Mouse (Mus musculus) heart, adult 2 months (tissue): ENCODE data around the gene Sepsecs. TPM values are rescaled to one million over a fixed set of nuclear protein-coding genes. Genes with fewer than 3 reads are reported as not detected.

ENCODE experiments used
- DNase-seq, 2 experiments: peaks; one replicate each; pipeline ENCODE4 v3.0.0; 2021
- H3K27ac ChIP-seq: fragments of 200-600 bp; 2 replicates; pipeline ENCODE4 v1.8.1; 2022
- H3K27me3 ChIP-seq: fragments of 200-500 bp; 2 replicates; pipeline ENCODE4 v1.6.1; 2012; ENCODE audit warnings: mild to moderate bottlenecking, low read length, inconsistent platforms, mixed read lengths; ENCODE audit not compliant: control insufficient read depth, insufficient read depth
- H3K36me3 ChIP-seq: fragments of 200-500 bp; 2 replicates; pipeline ENCODE4 v1.6.1; 2012; ENCODE audit warnings: low read length, inconsistent platforms; ENCODE audit not compliant: control insufficient read depth, insufficient read depth
- H3K4me1 ChIP-seq: fragments of 200-500 bp; 2 replicates; pipeline ENCODE4 v1.6.1; 2011; ENCODE audit warnings: low read length; ENCODE audit not compliant: control insufficient read depth, insufficient read depth
- H3K4me3 ChIP-seq: fragments of 200-600 bp; 2 replicates; pipeline ENCODE4 v1.8.1; 2022
- H3K79me2 ChIP-seq: fragments of 200-500 bp; replicated peaks from 2 replicates; pipeline ENCODE4 v1.6.1; 2012; ENCODE audit warnings: mild to moderate bottlenecking, inconsistent platforms, low read length, moderate library complexity, mixed read lengths; ENCODE audit not compliant: control insufficient read depth, insufficient read depth
- H3K9ac ChIP-seq: fragments of 200-500 bp; 2 replicates; pipeline ENCODE4 v1.6.1; 2012; ENCODE audit warnings: low read depth, mild to moderate bottlenecking, control low read depth, inconsistent platforms, low read length, mixed read lengths
- CTCF ChIP-seq: fragments of 200-600 bp; IDR thresholded peaks from 2 replicates; pipeline ENCODE4 v1.8.1; 2022; ENCODE audit warnings: antibody characterized with exemption, mild to moderate bottlenecking, moderate library complexity
- EP300 ChIP-seq: fragments of 200-500 bp; IDR thresholded peaks from 2 replicates; pipeline ENCODE4 v1.6.1; 2011; ENCODE audit warnings: low read depth, low read length, control low read depth; ENCODE audit not compliant: insufficient read depth
- POLR2A ChIP-seq: fragments of 200-500 bp; IDR thresholded peaks from 2 replicates; pipeline ENCODE4 v1.6.1; 2011; ENCODE audit warnings: mild to moderate bottlenecking, low read depth, low read length, control low read depth; ENCODE audit not compliant: insufficient read depth
- WGBS: fragments of 180-500 bp; shearing (Covaris S2); methylation state at CpG from one replicate; pipeline ENCODE4 v1.1.7; 2018; 5-methylcytosine and 5-hydroxymethylcytosine counted together
- intact Hi-C: fragments of 180-260 bp; cut with DNase I; formaldehyde crosslinking; loops from one replicate; pipeline ENCODE4 v1.15.1; 2025
- polyA plus RNA-seq: library from polyadenylated mRNA; depleted of rRNA; stranded (reverse); fragments of >200 nt; gene quantifications from 2 replicates; pipeline ENCODE4 v1.2.3, GENCODE M21; 2012; rRNA removed
- total RNA-seq, 2 experiments: library from RNA; stranded (reverse); gene quantifications; 2 replicates each; pipeline ENCODE4 v1.2.3; 2021

Gene Sepsecs
- total and polyA plus RNA-seq, 3 experiments: 3.0 to 6.1 (median 5.2) TPM

DNA sequence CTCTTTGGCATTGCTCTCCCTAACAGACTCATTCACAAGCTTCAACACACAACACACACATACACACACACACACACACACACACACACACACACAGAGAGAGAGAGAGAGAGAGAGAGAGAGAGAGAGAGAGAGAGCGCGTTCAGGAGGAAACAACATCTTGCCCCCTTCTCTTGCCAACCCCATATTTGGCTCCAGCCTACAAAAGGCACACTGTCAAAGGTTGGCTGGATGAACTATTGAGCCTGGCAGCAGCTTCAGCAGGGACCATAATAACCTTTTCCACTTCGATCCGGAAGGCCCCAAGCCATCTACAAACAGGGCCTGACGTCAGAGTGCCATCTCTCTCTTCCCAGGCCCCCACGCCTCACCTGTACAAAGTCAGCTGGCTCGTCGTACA, 56.7 kb downstream of the Sepsecs start:
- intact Hi-C loops: no loop called here

DNA sequence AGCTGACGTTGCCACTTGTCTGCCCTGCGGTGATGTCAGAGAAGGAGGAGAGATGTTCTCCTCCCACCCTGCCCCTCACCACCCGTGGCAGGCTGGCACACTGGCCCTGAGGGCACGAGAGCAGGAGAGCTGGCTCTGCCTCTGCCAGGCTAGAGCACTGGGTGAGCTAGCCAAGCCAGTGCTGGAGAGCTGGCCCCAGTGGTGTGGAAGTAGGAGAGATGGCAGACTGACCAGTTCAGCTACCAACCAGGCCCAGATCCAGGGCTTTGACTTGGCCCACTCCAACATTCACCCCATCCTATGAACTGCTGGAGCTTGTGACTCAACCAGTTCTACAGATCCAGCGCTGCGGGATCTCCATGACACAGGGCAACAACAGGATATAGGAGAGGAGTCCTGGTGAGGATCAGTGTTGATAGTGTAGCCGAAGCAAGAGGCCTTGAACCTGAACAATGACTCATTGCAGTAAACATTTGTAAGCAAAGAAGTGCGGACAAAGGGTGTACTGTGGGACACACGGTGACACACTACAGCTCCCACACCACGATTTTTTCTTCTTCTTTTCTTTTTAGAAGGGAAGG, 58.1 kb downstream of the Sepsecs start:
- 65% methylated on average over 10 of the region's 10 CpGs for WGBS
- H3K27ac ChIP-seq: no peak overlapping the region
- H3K79me2 ChIP-seq: no peaks in the 10 kb centered on the region
- H3K4me3 ChIP-seq: no peak overlapping the region
- DNase-seq: no peak
- no peak overlapping the region for H3K9ac ChIP-seq
- intact Hi-C loops: no loop called here
- TF ChIP-seq CTCF (no peak), EP300 (no peak), POLR2A (no peak)
- H3K36me3 ChIP-seq: no peaks in the 10 kb centered on the region
- no peaks in the 10 kb centered on the region for H3K27me3 ChIP-seq
- H3K4me1 ChIP-seq: peaks cover 1% of the 10 kb centered on the region; the same call in 1 of the 2 replicates

More for the DNA sequence above, 56.7 kb downstream of the Sepsecs start:
- no peak overlapping the region for H3K27ac ChIP-seq
- H3K36me3 ChIP-seq: no peaks in the 10 kb centered on the region
- no peaks in the 10 kb centered on the region for H3K79me2 ChIP-seq
- no peak overlapping the region for H3K4me3 ChIP-seq
- DNase-seq: no peak
- H3K9ac ChIP-seq: no peak overlapping the region
- no peak for TF ChIP-seq POLR2A
- TF ChIP-seq CTCF: no peak
- TF ChIP-seq EP300: no peak
- H3K4me1 ChIP-seq: peaks cover 1% of the 10 kb centered on the region; the same call in 1 of the 2 replicates
- WGBS: 84% methylated on average over 8 of the region's 8 CpGs
- no peaks in the 10 kb centered on the region for H3K27me3 ChIP-seq

DNA sequence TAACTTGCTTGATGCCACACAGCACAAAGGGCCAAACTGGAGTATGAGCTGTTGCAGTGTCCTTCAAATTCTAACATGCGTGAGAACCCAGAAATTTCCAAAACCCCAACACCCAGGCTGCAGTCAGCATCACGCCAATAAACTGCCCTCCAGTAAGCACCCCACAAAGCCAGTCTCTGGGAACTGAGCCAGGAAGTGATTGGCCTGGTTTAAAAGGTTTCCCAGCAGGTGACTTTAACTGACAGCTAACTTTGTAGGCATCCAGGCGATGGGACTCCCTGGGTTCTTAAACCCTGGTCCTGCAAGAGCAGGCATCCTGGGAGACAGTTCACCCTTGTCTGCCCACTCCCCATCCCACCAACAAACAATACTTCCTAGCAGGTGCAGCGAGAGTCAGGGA, 59.2 kb downstream of the Sepsecs start:
- Histone ChIP-seq H3K27me3 (no peaks in the 10 kb centered on the region), H3K27ac (no peak overlapping the region), H3K36me3 (no peaks in the 10 kb centered on the region), H3K4me1 (no peaks in the 10 kb centered on the region; the same call in 1 of the 2 replicates), H3K79me2 (no peaks in the 10 kb centered on the region), H3K9ac (no peak overlapping the region), H3K4me3 (no peak overlapping the region)
- DNase-seq: no peak
- WGBS: 76% methylated on average over 4 of the region's 4 CpGs
- no peak for TF ChIP-seq EP300
- no peak for TF ChIP-seq POLR2A
- TF ChIP-seq CTCF: no peak
- intact Hi-C loops: no loop called here

DNA sequence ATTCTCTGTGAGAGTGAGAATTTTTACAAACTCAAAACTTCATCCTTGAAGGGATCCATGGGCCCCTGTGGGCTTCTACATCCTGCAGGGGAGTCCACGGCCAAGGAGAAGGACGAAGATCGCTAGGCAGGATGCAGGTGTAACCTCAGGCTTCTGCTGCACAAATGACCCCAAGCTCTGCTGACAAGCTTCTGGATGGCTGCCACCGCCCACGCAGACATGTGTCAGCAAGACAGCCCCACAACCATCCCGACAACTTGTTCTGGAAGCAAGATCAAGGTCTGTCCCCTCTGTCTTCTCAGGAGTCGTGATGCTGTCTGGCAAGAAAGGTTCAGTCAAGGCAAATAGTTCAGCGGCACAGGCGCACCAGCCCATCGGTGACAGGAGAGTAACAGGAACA, 59.8 kb downstream of the Sepsecs start:
- Histone ChIP-seq H3K4me3 (no peak overlapping the region), H3K79me2 (no peaks in the 10 kb centered on the region), H3K4me1 (no peaks in the 10 kb centered on the region), H3K9ac (no peak overlapping the region), H3K27me3 (no peaks in the 10 kb centered on the region), H3K27ac (no peak overlapping the region), H3K36me3 (no peaks in the 10 kb centered on the region)
- intact Hi-C loops: no loop called here
- TF ChIP-seq CTCF: no peak
- no peak for TF ChIP-seq POLR2A
- no peak for TF ChIP-seq EP300
- WGBS: 43% methylated on average over 10 of the region's 10 CpGs
- DNase-seq: no peak

- Histone ChIP-seq H3K36me3 (no peaks in the 10 kb centered on the region), H3K4me3 (no peak overlapping the region), H3K4me1 (no peaks in the 10 kb centered on the region; the same call in 1 of the 2 replicates), H3K27ac (no peak overlapping the region), H3K79me2 (no peaks in the 10 kb centered on the region), H3K27me3 (no peaks in the 10 kb centered on the region), H3K9ac (no peak overlapping the region)
- intact Hi-C loops: no loop called here
- TF ChIP-seq EP300 (no peak), POLR2A (no peak), CTCF (no peak)
- no peak for DNase-seq
- WGBS: 76% methylated on average over 6 of the region's 6 CpGs
These were observed 64.9 kb downstream of the Sepsecs start for GRCm38 (mm10) chr5:52604582-52605041.

DNA sequence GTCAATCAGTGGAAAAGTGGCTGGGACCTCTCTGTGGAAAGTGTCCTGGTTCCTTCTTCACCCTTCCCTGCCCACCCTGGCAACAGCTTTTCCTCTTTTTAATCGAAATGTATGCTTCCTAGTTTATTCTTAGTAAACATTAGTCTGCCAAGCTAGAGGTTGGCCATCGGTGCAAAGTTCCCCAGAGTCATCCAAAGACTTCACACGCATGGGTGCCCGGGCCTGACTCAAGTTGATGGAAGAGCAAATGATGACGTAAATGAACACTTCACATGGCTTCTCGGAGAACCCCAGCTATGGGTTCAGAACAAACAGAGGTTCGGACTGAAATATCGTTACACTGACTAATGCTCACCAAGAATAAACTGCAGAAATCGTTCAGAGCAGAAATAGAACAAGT, 78.9 kb downstream of the Sepsecs start:
- no peaks in the 10 kb centered on the region for H3K36me3 ChIP-seq
- peaks cover 4% of the 10 kb centered on the region for H3K4me1 ChIP-seq
- DNase-seq: no peak
- intact Hi-C loops: no loop called here
- H3K4me3 ChIP-seq: no peak overlapping the region
- TF ChIP-seq POLR2A (no peak), EP300 (no peak), CTCF (no peak)
- 87% methylated on average over 9 of the region's 9 CpGs for WGBS
- H3K27ac ChIP-seq: no peak overlapping the region
- H3K9ac ChIP-seq: no peak overlapping the region
- no peaks in the 10 kb centered on the region for H3K79me2 ChIP-seq
- no peaks in the 10 kb centered on the region for H3K27me3 ChIP-seq

Other genes starting within 250 kb of the Sepsecs start
- 1 to 10 TPM; 7.2 to 7.4 TPM for gene Ccdc149, start 198.2 kb downstream of the Sepsecs start, total RNA-seq
- gene Ccdc149, start 198.2 kb downstream of the Sepsecs start, polyA plus RNA-seq: 3.0 and 4.7 TPM in 2 replicates
- gene Lgi2, start 103.2 kb downstream of the Sepsecs start, total RNA-seq: under 1 TPM; 0.32 to 0.39 TPM
- 0.79 and 0.88 TPM in 2 replicates for gene Lgi2, start 103.2 kb downstream of the Sepsecs start, polyA plus RNA-seq
- gene Pi4k2b, start 71.9 kb upstream of the Sepsecs start, total RNA-seq: 1 to 10 TPM; 1.1 to 2.3 TPM
- 1.6 and 1.9 TPM in 2 replicates for gene Pi4k2b, start 71.9 kb upstream of the Sepsecs start, polyA plus RNA-seq
- gene Zcchc4, start 105.7 kb upstream of the Sepsecs start, total RNA-seq: 1 to 10 TPM; 5.0 to 5.2 TPM
- 4.5 and 7.3 TPM in 2 replicates for gene Zcchc4, start 105.7 kb upstream of the Sepsecs start, polyA plus RNA-seq
- 10 to 100 TPM; 37.4 to 38.8 TPM for gene Anapc4, start 164.3 kb upstream of the Sepsecs start, total RNA-seq
- gene Anapc4, start 164.3 kb upstream of the Sepsecs start, polyA plus RNA-seq: 17.3 and 50.3 TPM in 2 replicates